Mouse (Mus musculus) embryonic facial prominence, embryonic 14.5 days (tissue): ENCODE measurements at regions not wholly inside any gene's neighbourhood (a gene's known extent, or its start where the extent isn't known, plus 50 kb on each side); places are given as distances from the start of the nearest gene placed in this dataset.
A peak's percentile ranks its signal among the peaks of the same experiment; 100 is the strongest.

ENCODE experiments used
- ATAC-seq: fragments of 200-750 bp; cut with Nextera tagmentation; 2 replicates; pipeline ENCODE4 v1.8.0; 2017; ENCODE audit warnings: low read depth, moderate number of reproducible peaks, moderate TSS enrichment
- DNase-seq: peaks from one replicate; pipeline ENCODE4 v3.0.0-alpha.2; 2015; ENCODE audit warnings: low spot score
- H3K27ac ChIP-seq: fragments of 300-500 bp; sonication (generic); replicated peaks from 2 replicates; pipeline ENCODE4 v1.5.1; 2014; ENCODE audit warnings: low read depth, mild to moderate bottlenecking, low read length, moderate library complexity
- H3K27me3 ChIP-seq: fragments of 300-500 bp; sonication (generic); replicated peaks from 2 replicates; pipeline ENCODE4 v1.6.1; 2014; ENCODE audit warnings: low read length; ENCODE audit not compliant: control insufficient read depth, insufficient read depth
- H3K36me3 ChIP-seq: fragments of 300-500 bp; sonication (generic); 2 replicates; pipeline ENCODE4 v1.6.1; 2014; ENCODE audit warnings: low read length, mixed read lengths; ENCODE audit not compliant: control insufficient read depth, insufficient read depth
- H3K4me1 ChIP-seq: fragments of 300-500 bp; sonication (generic); 2 replicates; pipeline ENCODE4 v1.6.1; 2014; ENCODE audit warnings: antibody characterized with exemption, low read length; ENCODE audit not compliant: control insufficient read depth, insufficient read depth
- H3K4me2 ChIP-seq: fragments of 300-500 bp; sonication (generic); 2 replicates; pipeline ENCODE4 v1.6.1; 2014; ENCODE audit warnings: low read depth, mild to moderate bottlenecking, low read length, moderate library complexity, mixed read lengths
- H3K4me3 ChIP-seq: fragments of 300-500 bp; sonication (generic); 2 replicates; pipeline ENCODE4 v1.5.1; 2014; ENCODE audit warnings: low read depth, mild to moderate bottlenecking, low read length
- H3K9ac ChIP-seq: fragments of 300-500 bp; sonication (generic); 2 replicates; pipeline ENCODE4 v1.6.1; 2014; ENCODE audit warnings: low read depth, mild to moderate bottlenecking, low read length, moderate library complexity, mixed read lengths
- H3K9me3 ChIP-seq: fragments of 300-500 bp; sonication (generic); 2 replicates; pipeline ENCODE4 v1.6.1; 2016; ENCODE audit warnings: low read length; ENCODE audit not compliant: control insufficient read depth
- WGBS: fragments of 180-500 bp; shearing (Covaris S2); extraction: QIAGEN DNeasy Blood & Tissue Kit; methylation state at CpG from one replicate; pipeline ENCODE4 v1.1.7; 2014; 5-methylcytosine and 5-hydroxymethylcytosine counted together

GRCm38 (mm10) chr1:63875297-63875962 lies 106.4 kb upstream of the 4933402D24Rik start:
- Histone ChIP-seq H3K4me2 (no peak overlapping the region), H3K9ac (no peak overlapping the region), H3K4me1 (peaks cover 8% of the 10 kb centered on the region; the same call in 1 of the 2 replicates), H3K27ac (no peak overlapping the region), H3K9me3 (no peaks in the 10 kb centered on the region), H3K4me3 (no peak overlapping the region), H3K27me3 (no peaks in the 10 kb centered on the region), H3K36me3 (no peaks in the 10 kb centered on the region)
- no peak for DNase-seq
- WGBS = 49% methylated on average over 3 of the region's 3 CpGs
- ATAC-seq = no peak

- ATAC-seq (no peak), DNase-seq (peak; percentile 22)
Measured at GRCm38 (mm10) chr1:63871831-63872230, 102.8 kb upstream of the 4933402D24Rik start.

DNA sequence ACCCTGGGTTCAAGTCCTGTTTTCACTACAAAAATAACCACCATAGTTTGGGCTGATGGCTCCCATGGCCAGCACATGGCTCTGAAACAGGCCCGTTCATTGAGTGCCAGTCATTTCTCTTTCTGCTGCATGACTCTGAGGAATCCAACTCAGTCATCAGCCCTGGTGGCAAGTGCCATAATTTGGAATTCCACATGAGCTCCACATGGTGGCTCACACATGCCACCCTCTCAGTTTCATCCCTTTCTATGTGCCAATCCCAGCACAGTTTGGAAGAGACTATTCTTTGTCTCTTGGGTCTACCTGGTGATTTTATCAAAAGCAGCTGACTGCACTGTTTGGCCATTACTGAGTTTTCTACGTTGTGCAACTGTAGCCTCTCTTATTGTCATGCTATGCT lies 100.3 kb upstream of the 4933402D24Rik start:
- DNase-seq (no peak), ATAC-seq (no peak)
- WGBS = 79% methylated on average over 2 of the region's 2 CpGs
- H3K9me3 ChIP-seq = no peaks in the 10 kb centered on the region
- H3K4me1 ChIP-seq = no peaks in the 10 kb centered on the region
- no peaks in the 10 kb centered on the region for H3K27me3 ChIP-seq
- no peak overlapping the region for H3K27ac ChIP-seq
- H3K4me3 ChIP-seq = no peak overlapping the region
- H3K4me2 ChIP-seq = no peak overlapping the region
- no peak overlapping the region for H3K9ac ChIP-seq
- H3K36me3 ChIP-seq = no peaks in the 10 kb centered on the region

More at GRCm38 (mm10) chr1:63871831-63872230, 102.8 kb upstream of the 4933402D24Rik start:
- Histone ChIP-seq H3K27ac (no peak overlapping the region), H3K4me2 (no peak overlapping the region), H3K36me3 (no peaks in the 10 kb centered on the region), H3K4me1 (no peaks in the 10 kb centered on the region), H3K27me3 (no peaks in the 10 kb centered on the region), H3K9ac (no peak overlapping the region), H3K4me3 (no peak overlapping the region), H3K9me3 (no peaks in the 10 kb centered on the region)
- 80% methylated on average over 6 of the region's 6 CpGs for WGBS

DNA sequence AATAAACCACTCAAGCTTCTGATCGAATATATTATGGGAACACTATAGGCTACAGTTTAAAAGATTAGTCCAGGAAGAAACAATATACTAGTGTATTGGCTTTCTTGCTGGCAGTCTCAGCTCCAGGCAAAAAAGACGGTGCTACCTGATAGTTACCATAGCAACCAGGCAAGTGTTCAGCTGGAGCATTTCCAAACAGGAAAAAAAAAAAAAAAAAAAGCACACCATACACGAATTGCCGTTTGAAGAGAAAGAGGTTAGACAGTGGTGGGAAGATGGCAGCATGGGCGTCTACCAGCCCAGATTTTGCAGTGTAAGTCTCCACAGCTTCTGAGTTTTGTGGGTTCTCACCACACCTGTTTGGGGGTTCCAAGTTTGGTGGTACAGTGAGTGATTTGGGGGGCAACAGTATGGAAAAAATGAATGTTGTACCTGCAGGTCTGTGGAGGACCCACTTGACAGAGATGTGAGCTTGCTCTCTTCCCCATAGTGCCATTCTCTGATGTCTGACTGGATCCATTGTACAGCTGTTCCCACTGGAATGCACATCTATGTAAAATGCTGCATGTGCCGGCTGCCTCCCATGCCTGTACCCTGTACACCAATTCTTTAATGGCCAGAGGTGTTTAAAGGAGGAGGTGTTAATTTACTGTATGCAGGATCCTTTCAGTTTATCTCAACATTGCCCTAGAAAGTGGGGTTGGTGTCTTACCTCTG lies 89.0 kb upstream of the 4933402D24Rik start:
- ATAC-seq = peak; percentile 70; the same call in 1 of the 2 replicates
- DNase-seq = peak; percentile 40

GRCm38 (mm10) chr1:63857468-63857867 lies 88.4 kb upstream of the 4933402D24Rik start:
- Histone ChIP-seq H3K27ac (no peak overlapping the region), H3K27me3 (no peaks in the 10 kb centered on the region), H3K9me3 (no peaks in the 10 kb centered on the region), H3K4me3 (no peak overlapping the region), H3K36me3 (no peaks in the 10 kb centered on the region), H3K4me1 (peaks cover 7% of the 10 kb centered on the region; the same call in 1 of the 2 replicates), H3K4me2 (no peak overlapping the region), H3K9ac (no peak overlapping the region)
- DNase-seq (no peak), ATAC-seq (no peak)
- WGBS = 66% methylated on average over 5 of the region's 5 CpGs

More for the DNA sequence above, 89.0 kb upstream of the 4933402D24Rik start:
- no peaks in the 10 kb centered on the region for H3K27me3 ChIP-seq
- no peak overlapping the region for H3K4me3 ChIP-seq
- no peak overlapping the region for H3K4me2 ChIP-seq
- no peaks in the 10 kb centered on the region for H3K36me3 ChIP-seq
- WGBS = 39% methylated on average over 6 of the region's 6 CpGs
- H3K9me3 ChIP-seq = no peaks in the 10 kb centered on the region
- H3K9ac ChIP-seq = no peak overlapping the region
- H3K27ac ChIP-seq = no peak overlapping the region
- H3K4me1 ChIP-seq = peaks cover 7% of the 10 kb centered on the region; the same call in 1 of the 2 replicates

DNA sequence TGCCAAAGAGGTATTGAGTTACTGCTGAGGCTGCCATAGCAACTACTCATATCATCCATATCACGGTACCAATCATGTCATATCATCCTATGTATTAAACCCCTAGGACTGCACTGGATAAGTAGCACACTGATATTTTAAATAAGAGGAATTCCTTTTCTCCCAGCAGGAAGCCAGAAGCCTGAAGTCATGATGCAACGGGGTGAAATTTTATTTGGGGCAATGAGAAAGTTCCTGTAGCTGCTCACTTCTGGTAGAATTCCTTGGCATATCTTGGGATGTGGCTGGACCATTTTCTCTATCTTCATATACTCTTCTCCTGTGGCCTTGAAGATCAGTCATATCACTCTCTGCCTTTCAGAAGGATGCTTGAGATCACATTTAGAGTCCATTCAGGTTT lies 87.3 kb upstream of the 4933402D24Rik start:
- no peak for ATAC-seq
- WGBS = 70% methylated on average over 2 of the region's 2 CpGs

GRCm38 (mm10) chr1:63854794-63855193 lies 85.7 kb upstream of the 4933402D24Rik start:
- Histone ChIP-seq H3K4me1 (peaks cover 7% of the 10 kb centered on the region; the same call in 1 of the 2 replicates), H3K27ac (no peak overlapping the region), H3K9me3 (no peaks in the 10 kb centered on the region), H3K4me3 (no peak overlapping the region), H3K36me3 (no peaks in the 10 kb centered on the region), H3K27me3 (no peaks in the 10 kb centered on the region), H3K4me2 (no peak overlapping the region), H3K9ac (no peak overlapping the region)
- ATAC-seq = no peak
- WGBS = 73% methylated on average over 3 of the region's 3 CpGs
- DNase-seq = no peak

More for the DNA sequence above, 87.3 kb upstream of the 4933402D24Rik start:
- H3K4me3 ChIP-seq = no peak overlapping the region
- H3K36me3 ChIP-seq = no peaks in the 10 kb centered on the region
- no peaks in the 10 kb centered on the region for H3K27me3 ChIP-seq
- DNase-seq = no peak
- H3K4me1 ChIP-seq = peaks cover 7% of the 10 kb centered on the region; the same call in 1 of the 2 replicates
- no peak overlapping the region for H3K27ac ChIP-seq
- no peak overlapping the region for H3K9ac ChIP-seq
- H3K4me2 ChIP-seq = no peak overlapping the region
- H3K9me3 ChIP-seq = no peaks in the 10 kb centered on the region

DNA sequence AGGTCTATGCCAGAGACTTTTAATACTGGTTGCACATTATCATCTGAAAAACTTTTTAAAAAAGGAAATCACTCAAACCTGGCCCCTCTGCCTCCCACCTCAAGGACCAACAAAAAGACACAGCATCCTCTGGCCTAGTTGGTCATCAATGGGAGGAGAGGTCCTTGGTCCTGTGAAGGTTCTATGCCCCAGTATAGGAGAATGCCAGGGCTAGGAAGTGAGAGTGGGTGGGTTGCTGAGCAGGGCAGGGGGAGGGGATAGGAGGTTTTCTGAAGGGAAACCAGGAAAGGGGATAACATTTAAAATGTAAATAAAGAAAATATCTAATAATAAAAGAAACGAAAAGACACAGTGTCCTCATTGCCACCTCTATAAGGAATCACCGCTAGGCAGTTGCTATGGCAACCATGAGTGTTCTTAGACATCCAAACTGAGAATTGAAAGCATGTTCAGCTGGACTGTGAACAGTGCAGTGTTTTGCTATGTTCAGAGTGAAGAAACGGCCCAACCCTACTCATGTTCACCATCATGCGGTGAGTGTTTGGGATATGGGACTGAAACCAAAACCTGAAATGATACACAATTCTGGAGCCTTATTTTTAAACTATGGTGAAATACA lies 82.5 kb upstream of the 4933402D24Rik start:
- WGBS = 80% methylated on average over 4 of the region's 4 CpGs
- DNase-seq = no peak

More for the DNA sequence above, 82.5 kb upstream of the 4933402D24Rik start:
- ATAC-seq = no peak
- no peak overlapping the region for H3K27ac ChIP-seq
- no peaks in the 10 kb centered on the region for H3K36me3 ChIP-seq
- no peaks in the 10 kb centered on the region for H3K4me1 ChIP-seq
- no peak overlapping the region for H3K4me2 ChIP-seq
- no peaks in the 10 kb centered on the region for H3K9me3 ChIP-seq
- H3K4me3 ChIP-seq = no peak overlapping the region
- H3K27me3 ChIP-seq = no peaks in the 10 kb centered on the region
- no peak overlapping the region for H3K9ac ChIP-seq
